ENCODE assay signal across 43 mouse cellular contexts in genomic region chrX:123087441-123087840, GRCm38 (mm10). TPM values are rescaled to one million over a fixed set of nuclear protein-coding genes. Genes with fewer than 3 reads are reported as not detected.
"Had no signal": no experiment of that assay in that cellular context is flagged by ENCODE, and none has a peak within 500 bp of the region (broad histone marks: within the 10 kb centered on the region; RNA-seq: fewer than 3 reads in every experiment).

No protein-coding gene starts in this region.

- DNase-seq: gastrocnemius, adult 2 months; gastrocnemius, postnatal 14 days; gastrocnemius, postnatal 36 days; heart, adult 11 months; heart, adult 2 months; heart, postnatal 14 days; heart, postnatal 36 days; kidney, adult 11 months; kidney, adult 2 months; kidney, adult 9 months; kidney, postnatal 14 days; kidney, postnatal 36 days; layer of hippocampus, adult 9-11 months; layer of hippocampus, postnatal 36 days; left cerebral cortex, postnatal 4 days had no signal

- H3K9ac ChIP-seq: heart, embryonic 13.5 days; heart, embryonic 15.5 days; hindbrain, embryonic 13.5 days; hindbrain, embryonic 15.5 days; kidney, embryonic 15.5 days; limb, embryonic 13.5 days; limb, embryonic 15.5 days; liver, embryonic 12.5 days; liver, embryonic 14.5 days had no signal

- H3K4me3 ChIP-seq: gastrocnemius, adult 2 months; heart, adult 2 months; heart, embryonic 13.5 days; heart, embryonic 15.5 days; hindbrain, embryonic 13.5 days; hindbrain, embryonic 15.5 days; kidney, embryonic 15.5 days; limb, embryonic 13.5 days; limb, embryonic 15.5 days; liver, embryonic 12.5 days had no signal

- H3K4me1 ChIP-seq: heart, embryonic 13.5 days; heart, embryonic 15.5 days; hindbrain, embryonic 13.5 days; hindbrain, embryonic 15.5 days; kidney, embryonic 15.5 days; limb, embryonic 13.5 days; limb, embryonic 15.5 days; liver, embryonic 12.5 days had no signal

- H3K27me3 ChIP-seq: heart, embryonic 13.5 days; heart, embryonic 15.5 days; hindbrain, embryonic 13.5 days; hindbrain, embryonic 15.5 days; kidney, embryonic 15.5 days; limb, embryonic 13.5 days; limb, embryonic 15.5 days; liver, embryonic 12.5 days had no signal

- H3K27ac ChIP-seq: gastrocnemius, adult 2 months; heart, adult 2 months; heart, embryonic 13.5 days; heart, embryonic 15.5 days; hindbrain, embryonic 13.5 days; hindbrain, embryonic 15.5 days; hindbrain, postnatal 0 days; kidney, embryonic 15.5 days; kidney, postnatal 0 days; limb, embryonic 13.5 days; limb, embryonic 15.5 days; liver, embryonic 12.5 days; liver, embryonic 14.5 days had no signal

- H3K4me2 ChIP-seq: heart, embryonic 11.5 days; heart, embryonic 13.5 days; heart, embryonic 15.5 days; hindbrain, embryonic 13.5 days; hindbrain, embryonic 15.5 days; kidney, embryonic 15.5 days; limb, embryonic 13.5 days; limb, embryonic 15.5 days; liver, embryonic 12.5 days had no signal

- H3K9me3 ChIP-seq: heart, embryonic 13.5 days; heart, embryonic 15.5 days; hindbrain, embryonic 13.5 days; hindbrain, embryonic 15.5 days; kidney, embryonic 15.5 days; limb, embryonic 13.5 days; limb, embryonic 15.5 days; liver, embryonic 12.5 days had no signal

- H3K36me3 ChIP-seq: heart, embryonic 13.5 days; heart, embryonic 15.5 days; hindbrain, embryonic 13.5 days; hindbrain, embryonic 15.5 days; kidney, embryonic 15.5 days; limb, embryonic 13.5 days; limb, embryonic 15.5 days; liver, embryonic 12.5 days had no signal

RNA-seq across cellular contexts. Expression of gene Gm17521, which starts 58.0 kb away (rescaled TPM):
- total RNA-seq: gastrocnemius, adult 2 months; gastrocnemius, postnatal 14 days; gastrocnemius, postnatal 36 days; heart, adult 2 months; heart, postnatal 14 days; heart, postnatal 36 days; hematopoietic stem cell, adult 5-6 weeks; hindbrain, postnatal 0 days; layer of hippocampus, adult 18-20 months; layer of hippocampus, adult 8-10 months; layer of hippocampus, postnatal 14 days; layer of hippocampus, postnatal 36 days; left cerebral cortex, adult 18-20 months; left cerebral cortex, adult 8-10 months; left cerebral cortex, postnatal 10 days; left cerebral cortex, postnatal 25 days; left cerebral cortex, postnatal 4 days; liver, adult 2 months had no signal
- polyA plus RNA-seq: gonadal fat pad, adult 2 months; heart, adult 2 months; heart, embryonic 11.5 days; heart, embryonic 13.5 days; heart, embryonic 15.5 days; heart, postnatal 0 days; hindbrain, embryonic 11.5 days; hindbrain, embryonic 13.5 days; hindbrain, embryonic 15.5 days; hindbrain, postnatal 0 days; intestine, embryonic 14.5 days; intestine, embryonic 16.5 days; kidney, adult 2 months; kidney, embryonic 15.5 days; kidney, postnatal 0 days; large intestine, adult 2 months; limb, embryonic 11.5 days; limb, embryonic 13.5 days; limb, embryonic 15.5 days; liver, adult 2 months; liver, embryonic 12.5 days; liver, embryonic 14.5 days had no signal
